Mouse (Mus musculus) megakaryocyte, embryonic 14.5 days (primary cell): ENCODE data around the gene Speg.

Source experiments
- FLI1 ChIP-seq: IDR thresholded peaks from 2 replicates; pipeline ENCODE4 v1.6.1; 2012; ENCODE audit warnings: low read length, inconsistent platforms, mixed read lengths
- GATA1 ChIP-seq: IDR thresholded peaks from 3 replicates; pipeline ENCODE4 v1.6.1; 2012; ENCODE audit warnings: mixed read lengths, low read length, inconsistent platforms, borderline replicate concordance

GRCm38 (mm10) chr1:75421794-75422193 is 46.7 kb downstream of the Speg start:
- TF ChIP-seq GATA1 (no peak), FLI1 (no peak)
